Mouse (Mus musculus) 416B (cell line): ENCODE data around the gene Tcl1b2.
"Not testable (repeated sequence)": the region's sequence is repeated elsewhere in the genome, so short reads cannot be mapped to it uniquely, and the experiment has no call there.

ENCODE experiments used
- DNase-seq: peaks from one replicate; pipeline ENCODE4 v3.0.0; 2011; ENCODE audit warnings: low read depth

The Tcl1b2 gene

GRCm38 (mm10) chr12:105173366-105173765 is 27.6 kb downstream of the Tcl1b2 start:
- DNase-seq, result no peak

- not testable (repeated sequence) for DNase-seq
Measured at GRCm38 (mm10) chr12:105174318-105174717, 28.5 kb downstream of the Tcl1b2 start.

- not testable (repeated sequence) for DNase-seq
Measured at GRCm38 (mm10) chr12:105176044-105176443, 30.2 kb downstream of the Tcl1b2 start, which contains the start of gene Tcl1b5. Tcl1b5 (plus strand) TSS chr12:105176344.

- DNase-seq, result not testable (repeated sequence)
Measured at GRCm38 (mm10) chr12:105181040-105181644, 35.3 kb downstream of the Tcl1b2 start.

GRCm38 (mm10) chr12:105188980-105189379 is 43.2 kb downstream of the Tcl1b2 start:
- not testable (repeated sequence) for DNase-seq

GRCm38 (mm10) chr12:105190743-105191142 is 44.9 kb downstream of the Tcl1b2 start, which contains the start of gene Tcl1b3:
Tcl1b3 (plus strand) TSS chr12:105191043.
- not testable (repeated sequence) for DNase-seq

- not testable (repeated sequence) for DNase-seq
Measured at GRCm38 (mm10) chr12:105199684-105200497, 54.1 kb downstream of the Tcl1b2 start.

- DNase-seq, result not testable (repeated sequence)
Measured at GRCm38 (mm10) chr12:105201657-105202056, 55.8 kb downstream of the Tcl1b2 start, which contains the start of gene Tcl1b4. Tcl1b4 (plus strand) TSS chr12:105201957.
